Mouse (Mus musculus) embryo, embryonic 10.5 days (tissue): ENCODE data around the gene Six4.
A peak's percentile ranks its signal among the peaks of the same experiment; 100 is the strongest.
"Not testable (repeated sequence)": the region's sequence is repeated elsewhere in the genome, so short reads cannot be mapped to it uniquely, and the experiment has no call there.

Experiments
- DNase-seq: peaks from one replicate; pipeline ENCODE4 v3.0.0-alpha.2; 2015; ENCODE audit warnings: low spot score

Gene Six4

DNA sequence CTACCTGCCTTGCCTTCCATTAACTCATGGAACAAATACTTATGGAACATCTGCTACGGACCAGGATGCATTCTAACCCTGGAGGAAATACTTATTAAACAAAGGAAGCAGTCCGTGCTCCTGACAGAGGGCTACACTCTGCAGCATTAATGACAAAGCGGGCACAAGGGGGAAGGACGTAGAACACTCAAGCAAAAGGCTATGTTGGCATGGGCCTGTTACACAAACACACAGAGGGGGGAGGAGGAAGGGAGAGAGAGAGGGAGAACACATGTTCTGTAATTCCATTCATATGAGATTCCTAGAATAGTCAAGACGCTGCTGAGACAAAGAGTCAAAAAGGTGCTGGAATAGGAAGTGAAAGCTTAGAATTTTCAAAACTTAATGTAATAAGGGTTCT, 24.8 kb downstream of the Six4 start:
- DNase-seq: no peak

DNA sequence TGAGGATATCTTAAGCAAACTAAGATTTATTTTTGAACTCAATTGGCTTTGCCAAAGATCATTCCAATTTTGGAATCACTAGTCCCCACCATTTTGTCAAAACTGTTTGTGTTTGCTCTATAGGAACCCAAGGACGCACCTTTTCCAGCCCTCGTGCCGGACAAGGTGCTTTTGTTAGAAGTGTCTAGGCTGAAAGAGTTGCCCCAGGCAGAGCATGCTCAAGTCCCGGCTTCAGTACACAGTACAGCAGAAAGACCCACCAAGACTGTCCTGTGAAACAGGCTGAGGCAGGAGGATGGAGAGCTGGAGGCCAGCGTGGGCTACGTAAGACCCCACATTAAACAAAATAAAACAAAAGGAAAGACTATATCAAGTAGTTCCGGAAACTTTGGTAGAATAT, 26.2 kb downstream of the Six4 start:
- no peak for DNase-seq

- no peak for DNase-seq
Observed at GRCm38 (mm10) chr12:73085739-73086630, 27.3 kb downstream of the Six4 start.

- no peak for DNase-seq
Observed at GRCm38 (mm10) chr12:73083773-73084172, 29.5 kb downstream of the Six4 start.

DNA sequence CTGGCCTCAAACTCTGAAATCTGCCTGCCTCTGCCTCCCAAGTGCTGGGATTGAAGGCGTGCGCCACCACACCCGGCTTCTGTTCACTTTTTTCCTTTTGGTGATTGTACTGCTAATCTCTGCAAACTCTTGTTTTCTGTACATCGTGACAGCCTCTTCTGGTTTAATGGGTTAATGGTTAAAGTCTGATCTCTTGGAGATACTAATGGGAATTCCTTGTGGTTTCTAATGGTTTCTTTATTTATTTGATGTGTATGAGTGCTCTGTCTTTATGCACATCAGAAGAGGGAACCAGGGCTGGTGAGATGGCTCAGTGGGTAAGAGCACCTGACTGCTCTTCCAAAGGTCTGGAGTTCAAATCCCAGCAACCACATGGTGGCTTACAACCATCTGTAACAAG, 31.4 kb downstream of the Six4 start:
- DNase-seq: not testable (repeated sequence)

DNA sequence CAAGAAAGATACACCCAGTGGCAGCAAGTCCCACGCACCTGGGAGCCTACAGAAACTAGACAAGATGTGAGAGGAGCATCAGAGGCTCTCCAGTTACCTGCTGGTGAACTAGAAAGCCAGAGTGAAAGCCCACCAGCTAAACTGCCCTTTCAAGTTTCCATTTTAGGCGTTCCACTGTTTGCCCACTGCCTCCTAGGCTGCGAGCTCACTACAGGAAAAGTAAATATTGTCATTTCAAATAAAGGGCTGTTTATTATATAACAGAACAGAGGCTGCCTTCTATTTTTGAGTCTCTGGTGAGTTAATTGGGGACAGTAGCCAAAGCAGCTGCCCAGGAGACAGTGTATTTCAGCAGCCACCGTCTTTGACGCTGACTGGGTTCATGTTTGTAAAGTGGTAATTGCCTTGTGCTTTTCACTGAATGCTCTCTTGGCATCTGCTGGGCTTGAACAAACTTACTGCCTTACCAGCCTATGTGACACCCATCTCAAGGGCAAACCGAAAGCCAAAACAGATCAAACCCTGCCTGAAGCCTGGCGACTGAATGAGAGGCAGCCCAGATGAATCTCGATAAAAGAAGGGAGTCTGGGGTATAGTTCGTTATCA, 52.3 kb downstream of the Six4 start:
- no peak for DNase-seq

- no peak for DNase-seq
Observed at GRCm38 (mm10) chr12:73057492-73057891, 55.8 kb downstream of the Six4 start.

DNA sequence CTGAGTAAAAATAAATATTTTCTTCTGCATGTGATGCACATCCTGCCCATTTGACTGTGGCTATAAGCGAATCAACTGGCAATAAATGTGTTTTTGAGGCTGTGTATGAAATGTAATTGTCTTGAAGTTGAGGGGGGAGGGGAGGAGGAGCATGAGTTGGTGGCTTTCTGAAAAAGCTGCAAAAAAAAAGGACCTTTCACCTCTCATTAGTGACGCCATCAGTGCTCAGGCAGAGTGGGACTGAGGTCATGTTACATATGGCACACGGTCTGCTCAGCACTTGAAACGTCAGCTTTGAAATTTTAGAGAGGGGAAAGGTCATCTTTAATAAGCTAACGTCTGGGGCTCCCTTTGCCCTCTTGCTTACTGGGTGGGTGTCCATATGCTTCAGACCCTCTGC, 57.8 kb downstream of the Six4 start:
- DNase-seq: peak; percentile 81

GRCm38 (mm10) chr12:73054576-73055185, 58.6 kb downstream of the Six4 start:
- DNase-seq: peak; percentile 53

GRCm38 (mm10) chr12:73053668-73054241, 59.5 kb downstream of the Six4 start, which contains the start of gene Six1:
Six1 (minus strand) TSS chr12:73053887.
- peak; percentile 91 for DNase-seq

DNA sequence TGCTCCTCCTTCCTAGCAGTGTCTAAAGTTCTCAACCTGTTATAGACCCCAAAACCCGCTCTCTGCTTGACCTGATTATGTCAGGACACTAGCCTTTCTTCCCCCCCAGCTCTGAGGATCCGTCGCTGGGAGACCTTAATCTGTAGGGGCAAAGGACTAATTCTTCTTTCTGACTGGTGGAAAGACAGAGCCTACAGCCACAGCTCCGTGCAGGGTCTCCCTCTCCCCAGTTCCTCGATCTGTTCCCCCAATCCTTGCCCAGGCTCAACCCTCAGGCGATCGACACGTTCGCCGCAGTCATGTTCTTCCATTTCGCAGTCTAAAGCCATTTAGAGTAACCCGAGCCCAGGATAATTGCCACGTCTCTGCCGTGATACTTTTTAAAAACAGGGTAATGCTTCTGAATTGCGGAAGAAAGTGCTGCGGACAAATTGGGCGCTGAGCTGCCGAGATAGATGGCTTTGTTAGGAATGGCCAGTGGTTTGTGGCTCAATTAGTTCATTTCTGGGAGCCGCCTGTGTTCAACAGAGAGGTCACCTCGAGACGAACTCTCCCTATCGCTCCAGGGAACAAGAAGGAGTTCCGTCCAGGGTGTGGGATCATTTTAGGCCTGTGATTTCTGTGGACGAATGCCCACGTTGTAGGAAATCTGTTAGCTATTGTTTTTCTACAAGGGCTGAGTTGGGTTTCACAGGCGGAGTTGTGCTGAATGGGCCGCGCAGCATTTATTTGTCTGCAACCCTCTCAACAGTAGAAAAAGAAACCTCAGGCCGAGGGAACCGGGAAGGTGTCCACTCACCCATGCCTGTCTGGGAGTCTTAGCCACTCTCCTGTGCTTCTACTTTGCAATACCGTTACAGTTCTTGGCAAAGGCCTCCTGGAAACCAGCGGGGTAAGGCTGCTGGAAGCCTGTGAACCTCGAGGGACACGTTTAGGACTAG, 60.3 kb downstream of the Six4 start:
- DNase-seq: peak; percentile 70

- peak; percentile 92 for DNase-seq
Observed at GRCm38 (mm10) chr12:73052036-73052650, 61.1 kb downstream of the Six4 start.

DNA sequence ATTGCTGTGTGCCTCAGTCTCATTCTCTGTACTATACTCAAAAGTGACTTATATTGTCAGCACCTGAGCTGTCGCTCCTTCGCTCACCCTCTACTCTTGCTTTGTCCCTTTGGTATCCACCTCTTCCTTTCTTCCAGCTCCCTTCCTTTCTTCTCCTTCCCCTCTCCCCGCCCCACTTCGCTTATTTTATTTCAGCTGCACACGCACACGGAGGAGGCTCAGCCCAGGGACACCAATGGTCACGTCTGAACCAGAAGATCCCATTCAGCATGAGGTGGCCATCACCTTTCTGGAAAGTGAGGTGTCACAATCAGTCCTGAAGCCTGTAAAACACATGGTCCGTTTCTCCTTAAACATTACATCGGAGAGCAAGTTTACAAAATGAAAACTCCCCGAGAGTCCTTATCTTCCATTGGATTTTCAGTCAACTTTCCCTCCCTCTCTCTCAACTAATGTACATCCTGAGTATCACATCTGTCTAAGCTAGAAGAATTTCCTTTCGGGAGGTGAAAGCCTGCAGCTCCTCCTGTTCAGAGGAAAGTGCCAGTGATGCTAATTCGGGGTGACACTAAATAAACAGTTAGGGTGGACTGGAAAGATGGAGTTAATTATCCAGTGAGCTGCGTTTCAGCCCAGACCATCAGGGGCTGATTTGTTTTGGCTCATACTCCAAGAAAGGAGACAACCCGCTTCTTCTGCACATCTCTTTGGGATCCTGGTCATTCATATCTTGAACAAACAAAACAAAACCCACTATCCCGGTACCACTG, 62.3 kb downstream of the Six4 start:
- peak; percentile 80 for DNase-seq

GRCm38 (mm10) chr12:73050305-73050704, 63.0 kb downstream of the Six4 start:
- no peak for DNase-seq
